Mouse (Mus musculus): ENCODE measurements around the gene Slc17a6. TPM values are rescaled to one million over a fixed set of nuclear protein-coding genes. Genes with fewer than 3 reads are reported as not detected.
"Not testable (repeated sequence)": the region's sequence is repeated elsewhere in the genome, so short reads cannot be mapped to it uniquely, and the experiment has no call there.

Slc17a6 gene
- polyA plus RNA-seq, 1 experiment = 0.22 TPM

DNA sequence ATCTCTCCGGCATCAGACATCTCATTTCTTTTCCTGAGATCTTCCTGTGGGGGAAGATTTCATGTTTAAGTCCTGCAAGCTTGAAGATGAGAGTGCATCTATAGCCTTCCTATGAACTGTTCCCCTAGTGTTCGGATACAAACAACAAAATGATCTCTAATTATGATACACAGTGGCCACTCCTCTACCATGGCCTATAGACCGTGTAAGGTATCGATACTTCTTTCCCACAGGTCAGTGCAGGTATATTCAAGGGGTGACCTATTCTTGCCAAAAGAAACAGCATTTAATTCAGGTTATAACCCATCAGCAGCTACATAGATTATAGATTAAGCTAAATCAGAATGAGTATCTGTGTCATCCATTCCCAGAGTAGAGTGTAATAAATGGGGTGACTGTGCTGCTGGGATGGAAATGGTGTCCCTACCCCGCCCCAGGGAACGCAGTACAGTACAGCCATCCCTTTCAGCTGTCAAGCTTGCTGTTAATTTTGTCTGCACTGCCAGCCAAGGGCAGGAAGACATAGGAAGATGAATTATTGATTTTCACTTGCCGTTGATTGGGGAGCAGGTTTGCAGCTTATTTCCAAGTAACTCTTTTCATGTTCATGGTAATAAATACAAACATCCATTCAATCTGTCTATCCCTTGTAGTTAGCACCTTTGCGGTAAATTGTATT is 71.9 kb downstream of the Slc17a6 start:
- no peak for DNase-seq (ENCODE audit: low read depth)

- no peak for DNase-seq (ENCODE audit: low read depth)
Observed at GRCm38 (mm10) chr7:51694452-51694851, 72.6 kb downstream of the Slc17a6 start.

- DNase-seq (ENCODE audit: low read depth) = no peak
Observed at GRCm38 (mm10) chr7:51709508-51709907, 87.7 kb downstream of the Slc17a6 start.

DNA sequence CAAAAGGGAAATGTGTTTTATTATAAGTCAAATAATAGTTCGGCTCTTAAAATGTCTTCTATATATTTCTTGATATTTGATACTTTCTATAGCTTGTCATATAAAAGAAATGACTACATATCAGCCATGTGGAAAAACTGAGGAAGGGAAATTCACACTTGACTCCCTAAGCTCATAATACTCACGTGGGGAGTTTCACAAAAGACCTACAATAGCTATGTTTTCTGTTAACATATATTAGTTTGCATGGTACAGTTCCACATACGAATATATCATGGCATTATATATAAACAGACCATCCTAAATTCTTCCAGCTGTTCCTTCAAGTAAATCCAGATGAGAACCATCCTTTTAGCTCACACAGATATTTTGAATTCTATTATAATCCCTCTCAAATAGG is 88.5 kb downstream of the Slc17a6 start:
- DNase-seq (ENCODE audit: low read depth) = not testable (repeated sequence)

GRCm38 (mm10) chr7:51715771-51716170 is 94.0 kb downstream of the Slc17a6 start:
- DNase-seq (ENCODE audit: low read depth) = no peak

Other genes with a start within 250 kb of the Slc17a6 start
- 0.35 and 0.48 TPM in 2 replicates for gene Ano5, start 111.0 kb upstream of the Slc17a6 start, polyA plus RNA-seq (2012; rRNA removed)
- 2.6 and 3.3 TPM in 2 replicates for gene Gas2, start 240.0 kb downstream of the Slc17a6 start, polyA plus RNA-seq (2012; rRNA removed)
- 4.2 and 4.3 TPM in 2 replicates for gene Fancf, start 240.3 kb downstream of the Slc17a6 start, polyA plus RNA-seq (2012; rRNA removed)